Mouse (Mus musculus) embryonic fibroblast, embryonic 13.5 days (primary cell): Measurements from ENCODE around the gene Nckap5.

Experiments
- CTCF ChIP-seq: IDR thresholded peaks from 2 replicates; pipeline ENCODE4 v1.5.1; 2011; ENCODE audit warnings: mild to moderate bottlenecking, control low read depth, low read length, moderate library complexity, borderline replicate concordance; ENCODE audit not compliant: insufficient read depth
- POLR2A ChIP-seq: IDR thresholded peaks from 2 replicates; pipeline ENCODE4 v1.6.1; 2011; ENCODE audit warnings: low read depth, mild to moderate bottlenecking, control low read depth, low read length, moderate library complexity

DNA sequence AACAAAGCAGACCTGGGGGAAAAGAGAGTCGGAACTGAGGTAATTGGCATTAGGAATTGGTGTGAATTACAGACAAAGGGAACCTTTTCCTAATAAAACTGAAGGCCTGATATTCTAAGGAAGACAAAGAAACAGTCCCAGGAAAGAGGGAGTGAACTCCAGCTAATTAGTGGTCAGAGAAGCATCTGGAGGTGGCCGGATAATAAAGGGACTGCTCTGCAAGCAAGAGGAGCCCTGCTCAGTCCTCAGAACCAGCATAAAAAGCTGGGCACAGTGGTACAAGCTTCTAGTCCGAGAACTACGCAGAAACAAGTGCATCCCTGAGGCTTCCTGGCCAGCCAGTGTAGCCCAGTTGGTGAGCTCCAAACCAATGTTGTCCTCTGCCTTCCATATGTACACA lies 754.3 kb downstream of the Nckap5 start:
- TF ChIP-seq CTCF = no peak
- TF ChIP-seq POLR2A = no peak
